Comparison of ENCODE assay signal across 17 mouse cellular contexts in the genomic region with DNA sequence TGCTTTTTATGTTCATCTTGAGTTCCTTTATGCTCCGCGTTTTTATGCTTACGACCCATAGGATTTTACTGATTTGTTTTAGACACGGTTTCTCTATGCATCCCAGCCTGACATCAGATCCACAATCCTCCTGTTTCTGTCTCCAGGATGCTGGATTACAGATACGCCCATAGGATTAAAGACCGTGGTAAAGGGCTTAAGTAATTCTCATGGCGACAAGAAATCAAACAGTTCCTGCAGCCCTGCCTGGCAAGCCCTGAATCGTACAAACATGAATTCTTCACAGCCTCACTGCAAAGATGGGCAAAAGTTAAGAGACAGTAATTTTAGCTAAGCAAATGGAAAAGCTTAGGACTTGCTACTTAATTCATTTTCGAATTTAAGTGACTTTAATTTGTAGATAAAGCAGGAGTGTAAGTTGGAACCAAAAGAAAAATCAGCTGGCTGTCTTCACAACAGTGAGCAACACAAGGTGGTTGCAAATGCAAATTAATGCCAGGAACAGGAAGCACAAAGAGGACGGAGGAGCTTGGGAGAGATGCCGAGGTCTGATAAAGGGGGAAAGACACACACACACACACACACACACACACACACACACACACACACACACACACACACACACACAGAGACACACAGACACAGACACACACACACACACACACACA.
"Had no signal": no experiment of that assay in that cellular context is flagged by ENCODE, and none has a peak within 500 bp of the region (broad histone marks: within the 10 kb centered on the region; RNA-seq: fewer than 3 reads in every experiment).

No protein-coding gene starts in this region.

- H3K27me3 ChIP-seq: kidney, embryonic 15.5 days; limb, embryonic 12.5 days; liver, embryonic 13.5 days; lung, embryonic 15.5 days; neural tube, embryonic 12.5 days; stomach, embryonic 15.5 days had no signal

- H3K9me3 ChIP-seq: kidney, embryonic 15.5 days; limb, embryonic 12.5 days; liver, embryonic 13.5 days; lung, embryonic 15.5 days; megakaryocyte, embryonic 14.5 days; neural tube, embryonic 12.5 days; stomach, embryonic 15.5 days had no signal

- H3K27ac ChIP-seq: kidney, embryonic 15.5 days; limb, embryonic 12.5 days; liver, embryonic 13.5 days; lung, embryonic 15.5 days; macrophage; neural tube, embryonic 12.5 days; stomach, embryonic 15.5 days had no signal

- H3K4me3 ChIP-seq: kidney, embryonic 15.5 days; limb, embryonic 12.5 days; liver, embryonic 13.5 days; lung, embryonic 15.5 days; megakaryocyte, embryonic 14.5 days; neural tube, embryonic 12.5 days; stomach, embryonic 15.5 days had no signal

- H3K4me1 ChIP-seq: limb, embryonic 12.5 days; liver, embryonic 13.5 days; lung, embryonic 15.5 days; neural tube, embryonic 12.5 days; stomach, embryonic 15.5 days had no signal

- H3K9ac ChIP-seq: kidney, embryonic 15.5 days; limb, embryonic 12.5 days; liver, embryonic 13.5 days; liver, postnatal 0 days; lung, embryonic 15.5 days; neural tube, embryonic 12.5 days; stomach, embryonic 15.5 days had no signal

- DNase-seq: kidney, adult 2 months; kidney, postnatal 14 days; liver; liver, embryonic 13.5 days; liver, postnatal 0 days; lung, postnatal 14 days; right cerebral cortex, postnatal 4 days; spleen, adult 18-20 months; thymus, postnatal 4 days had no signal

- H3K36me3 ChIP-seq: liver, embryonic 13.5 days had no signal

- ATAC-seq: intestine, embryonic 16.5 days; liver, postnatal 0 days had no signal

- H3K4me2 ChIP-seq: kidney, embryonic 15.5 days; limb, embryonic 12.5 days; liver, embryonic 13.5 days; lung, embryonic 15.5 days; neural tube, embryonic 12.5 days; stomach, embryonic 15.5 days had no signal
